Mouse (Mus musculus) stomach, postnatal 0 days (tissue): ENCODE measurements around the gene Slc16a9. TPM values are rescaled to one million over a fixed set of nuclear protein-coding genes. Genes with fewer than 3 reads are reported as not detected.

Source experiments
- ATAC-seq: fragments of 200-750 bp; cut with Nextera tagmentation; 2 replicates; pipeline ENCODE4 v1.8.0; 2017; ENCODE audit not compliant: low FRiP score, low TSS enrichment
- DNase-seq: peaks from one replicate; pipeline ENCODE4 v3.0.0-alpha.2; 2016; ENCODE audit warnings: low spot score
- H3K27ac ChIP-seq: fragments of 300-500 bp; sonication (generic); replicated peaks from 2 replicates; pipeline ENCODE4 v1.5.1; 2014; ENCODE audit warnings: mild to moderate bottlenecking, control low read depth
- H3K27me3 ChIP-seq: fragments of 300-500 bp; sonication (generic); 2 replicates; pipeline ENCODE4 v1.6.1; 2014; ENCODE audit warnings: low read length; ENCODE audit not compliant: control insufficient read depth, insufficient read depth
- H3K36me3 ChIP-seq: fragments of 300-500 bp; sonication (generic); 2 replicates; pipeline ENCODE4 v1.6.1; 2014; ENCODE audit warnings: low read length, mixed read lengths; ENCODE audit not compliant: control insufficient read depth, insufficient read depth
- H3K4me1 ChIP-seq: fragments of 300-500 bp; sonication (generic); replicated peaks from 2 replicates; pipeline ENCODE4 v1.6.1; 2014; ENCODE audit warnings: antibody characterized with exemption; ENCODE audit not compliant: control insufficient read depth, insufficient read depth
- H3K4me2 ChIP-seq: fragments of 300-500 bp; sonication (generic); replicated peaks from 2 replicates; pipeline ENCODE4 v1.6.1; 2014; ENCODE audit warnings: low read depth, mild to moderate bottlenecking, control low read depth, moderate library complexity
- H3K4me3 ChIP-seq: fragments of 300-500 bp; sonication (generic); 2 replicates; pipeline ENCODE4 v1.5.1; 2014; ENCODE audit warnings: low read depth, low read length, control low read depth
- H3K9ac ChIP-seq: fragments of 300-500 bp; sonication (generic); 2 replicates; pipeline ENCODE4 v1.6.1; 2014; ENCODE audit warnings: mild to moderate bottlenecking, low read length, control low read depth, mixed read lengths
- H3K9me3 ChIP-seq: fragments of 300-500 bp; sonication (generic); 2 replicates; pipeline ENCODE4 v1.6.1; 2016; ENCODE audit warnings: low read length; ENCODE audit not compliant: control insufficient read depth
- CTCF ChIP-seq: IDR thresholded peaks from 2 replicates; pipeline ENCODE4 v1.5.1; 2016; ENCODE audit warnings: antibody characterized with exemption, low read depth, mild to moderate bottlenecking, moderate library complexity
- EP300 ChIP-seq: optimal IDR thresholded peaks from 2 replicates; pipeline ENCODE3; 2016; ENCODE audit warnings: antibody characterized with exemption
- WGBS: fragments of 180-500 bp; shearing (Covaris S2); extraction: QIAGEN DNeasy Blood & Tissue Kit; methylation state at CpG from one replicate; pipeline ENCODE4 v1.1.7; 2014; 5-methylcytosine and 5-hydroxymethylcytosine counted together
- polyA plus RNA-seq: library from polyadenylated mRNA; unstranded; fragments of >200 nt; fragmentation: Nextera tagmentation; extraction: Ambion mirVana; gene quantifications from 2 replicates; pipeline ENCODE4 v1.2.1, GENCODE M21; 2015

The Slc16a9 gene
- polyA plus RNA-seq, 1 experiment from 2014 or later, result 2.9 TPM

GRCm38 (mm10) chr10:70327331-70327730 lies 82.4 kb downstream of the Slc16a9 start:
- no peaks in the 10 kb centered on the region for H3K36me3 ChIP-seq
- 62% methylated on average over 6 of the region's 6 CpGs for WGBS
- no peak overlapping the region for H3K27ac ChIP-seq
- TF ChIP-seq EP300 (no peak), CTCF (no peak)
- H3K27me3 ChIP-seq, result no peaks in the 10 kb centered on the region
- no peaks in the 10 kb centered on the region for H3K9me3 ChIP-seq
- H3K4me2 ChIP-seq, result no peak overlapping the region
- no peak for ATAC-seq
- H3K4me3 ChIP-seq, result no peak overlapping the region
- no peak for DNase-seq
- no peak overlapping the region for H3K9ac ChIP-seq
- no peaks in the 10 kb centered on the region for H3K4me1 ChIP-seq

GRCm38 (mm10) chr10:70328139-70328538 lies 83.2 kb downstream of the Slc16a9 start:
- no peaks in the 10 kb centered on the region for H3K4me1 ChIP-seq
- ATAC-seq (no peak), DNase-seq (no peak)
- H3K27me3 ChIP-seq, result no peaks in the 10 kb centered on the region
- no peak overlapping the region for H3K4me2 ChIP-seq
- TF ChIP-seq CTCF (no peak), EP300 (no peak)
- WGBS, result 75% methylated on average over 9 of the region's 9 CpGs
- no peak overlapping the region for H3K4me3 ChIP-seq
- no peaks in the 10 kb centered on the region for H3K9me3 ChIP-seq
- H3K9ac ChIP-seq, result no peak overlapping the region
- no peak overlapping the region for H3K27ac ChIP-seq
- H3K36me3 ChIP-seq, result no peaks in the 10 kb centered on the region

Other genes starting within 250 kb of the Slc16a9 start
- 9.4 and 10.0 TPM in 2 replicates for gene Ccdc6, start 148.0 kb upstream of the Slc16a9 start, polyA plus RNA-seq
- gene Mrln, start 40.4 kb upstream of the Slc16a9 start, polyA plus RNA-seq, result 1.5 and 1.6 TPM in 2 replicates
- 4.9 and 5.4 TPM in 2 replicates for gene Fam13c, start 195.4 kb downstream of the Slc16a9 start, polyA plus RNA-seq